Mouse (Mus musculus): ENCODE results near the gene Fam81a. TPM values are rescaled to one million over a fixed set of nuclear protein-coding genes. Genes with fewer than 3 reads are reported as not detected.

Gene Fam81a
- polyA plus RNA-seq, 1 experiment from 2014 or later, result 20.9 TPM

DNA sequence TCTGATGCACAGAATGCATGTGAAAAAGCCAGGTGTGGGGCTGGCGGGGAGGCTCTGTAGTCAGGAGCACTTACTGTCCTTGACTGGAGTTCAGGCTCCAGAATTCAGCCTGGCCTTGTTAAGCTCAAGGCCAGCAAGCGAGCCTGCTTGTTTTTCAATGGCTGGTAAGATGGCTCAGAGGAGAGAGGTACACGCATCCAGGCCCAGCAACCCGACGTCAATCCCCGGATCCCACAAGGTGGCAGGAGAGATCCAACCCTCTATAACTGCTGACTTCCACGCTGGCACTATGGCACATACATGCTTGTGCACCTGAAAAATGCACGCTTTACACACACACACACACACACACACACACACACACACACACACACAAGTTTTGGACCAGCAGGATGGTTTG is 39.3 kb downstream of the Fam81a start:
- 42% methylated on average over 8 of the region's 8 CpGs for WGBS (ENCODE audit: insufficient replicate concordance)
- Histone ChIP-seq H3K9ac (ENCODE audit: low read depth, low read length) (no peak overlapping the region), H3K4me1 (ENCODE audit: control insufficient read depth, insufficient read depth, low read length) (no peaks in the 10 kb centered on the region), H3K4me3 (ENCODE audit: low read depth, low read length) (no peak overlapping the region), H3K4me2 (no peak overlapping the region), H3K9me3 (replicated peaks; ENCODE audit: control insufficient read depth, low read length) (no peaks in the 10 kb centered on the region), H3K36me3 (ENCODE audit: control insufficient read depth, insufficient read depth, low read length) (no peaks in the 10 kb centered on the region), H3K27me3 (ENCODE audit: control insufficient read depth, insufficient read depth, low read length) (no peaks in the 10 kb centered on the region), H3K27ac (ENCODE audit: low read depth, low read length) (no peak overlapping the region)
- ATAC-seq (replicated peaks; ENCODE audit: insufficient number of reproducible peaks, low FRiP score, low TSS enrichment), result no peak

- H3K4me3 ChIP-seq (ENCODE audit: low read depth, low read length), result no peak overlapping the region
- H3K27me3 ChIP-seq (ENCODE audit: control insufficient read depth, insufficient read depth, low read length), result no peaks in the 10 kb centered on the region
- H3K4me1 ChIP-seq (ENCODE audit: control insufficient read depth, insufficient read depth, low read length), result no peaks in the 10 kb centered on the region
- no peak for ATAC-seq (replicated peaks; ENCODE audit: insufficient number of reproducible peaks, low FRiP score, low TSS enrichment)
- H3K27ac ChIP-seq (ENCODE audit: low read depth, low read length), result no peak overlapping the region
- no peak overlapping the region for H3K9ac ChIP-seq (ENCODE audit: low read depth, low read length)
- 98% methylated on average over 2 of the region's 2 CpGs for WGBS (ENCODE audit: insufficient replicate concordance)
- H3K9me3 ChIP-seq (replicated peaks; ENCODE audit: control insufficient read depth, low read length), result no peaks in the 10 kb centered on the region
- no peaks in the 10 kb centered on the region for H3K36me3 ChIP-seq (ENCODE audit: control insufficient read depth, insufficient read depth, low read length)
- no peak overlapping the region for H3K4me2 ChIP-seq
Observed at GRCm38 (mm10) chr9:70097542-70097941, 44.8 kb downstream of the Fam81a start.

DNA sequence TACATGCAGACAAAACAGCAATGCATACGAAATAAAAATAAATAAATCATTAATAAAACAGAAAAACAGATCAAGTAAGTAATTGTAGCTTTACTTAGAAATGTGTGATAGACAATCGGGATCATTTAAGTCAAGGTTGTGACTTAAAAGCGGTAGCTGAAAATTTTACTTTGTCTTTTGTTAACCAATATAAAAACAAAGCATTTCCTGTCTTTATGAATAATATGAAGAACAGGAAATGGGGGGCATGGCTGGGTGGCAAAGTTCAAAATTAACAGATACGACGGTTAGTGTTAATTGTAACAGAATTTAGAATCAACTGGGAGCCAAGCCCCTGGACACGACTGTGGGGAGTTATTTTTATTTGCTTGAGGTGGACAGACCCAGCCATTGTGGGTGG is 47.3 kb downstream of the Fam81a start:
- H3K9ac ChIP-seq (ENCODE audit: low read depth, low read length), result no peak overlapping the region
- H3K4me2 ChIP-seq, result no peak overlapping the region
- WGBS (ENCODE audit: insufficient replicate concordance), result 74% methylated on average over 6 of the region's 6 CpGs
- no peak overlapping the region for H3K4me3 ChIP-seq (ENCODE audit: low read depth, low read length)
- H3K4me1 ChIP-seq (ENCODE audit: control insufficient read depth, insufficient read depth, low read length), result no peaks in the 10 kb centered on the region
- H3K27me3 ChIP-seq (ENCODE audit: control insufficient read depth, insufficient read depth, low read length), result no peaks in the 10 kb centered on the region
- no peaks in the 10 kb centered on the region for H3K9me3 ChIP-seq (replicated peaks; ENCODE audit: control insufficient read depth, low read length)
- H3K36me3 ChIP-seq (ENCODE audit: control insufficient read depth, insufficient read depth, low read length), result no peaks in the 10 kb centered on the region
- H3K27ac ChIP-seq (ENCODE audit: low read depth, low read length), result no peak overlapping the region
- ATAC-seq (replicated peaks; ENCODE audit: insufficient number of reproducible peaks, low FRiP score, low TSS enrichment), result no peak

GRCm38 (mm10) chr9:70090541-70090940 is 51.8 kb downstream of the Fam81a start:
- H3K27ac ChIP-seq (ENCODE audit: low read depth, low read length), result no peak overlapping the region
- ATAC-seq (replicated peaks; ENCODE audit: insufficient number of reproducible peaks, low FRiP score, low TSS enrichment), result no peak
- H3K4me3 ChIP-seq (ENCODE audit: low read depth, low read length), result no peak overlapping the region
- no peaks in the 10 kb centered on the region for H3K36me3 ChIP-seq (ENCODE audit: control insufficient read depth, insufficient read depth, low read length)
- H3K27me3 ChIP-seq (ENCODE audit: control insufficient read depth, insufficient read depth, low read length), result no peaks in the 10 kb centered on the region
- no peak overlapping the region for H3K4me2 ChIP-seq
- no peak overlapping the region for H3K9ac ChIP-seq (ENCODE audit: low read depth, low read length)
- WGBS (ENCODE audit: insufficient replicate concordance), result 87% methylated on average over 10 of the region's 10 CpGs
- H3K4me1 ChIP-seq (ENCODE audit: control insufficient read depth, insufficient read depth, low read length), result no peaks in the 10 kb centered on the region
- no peaks in the 10 kb centered on the region for H3K9me3 ChIP-seq (replicated peaks; ENCODE audit: control insufficient read depth, low read length)

DNA sequence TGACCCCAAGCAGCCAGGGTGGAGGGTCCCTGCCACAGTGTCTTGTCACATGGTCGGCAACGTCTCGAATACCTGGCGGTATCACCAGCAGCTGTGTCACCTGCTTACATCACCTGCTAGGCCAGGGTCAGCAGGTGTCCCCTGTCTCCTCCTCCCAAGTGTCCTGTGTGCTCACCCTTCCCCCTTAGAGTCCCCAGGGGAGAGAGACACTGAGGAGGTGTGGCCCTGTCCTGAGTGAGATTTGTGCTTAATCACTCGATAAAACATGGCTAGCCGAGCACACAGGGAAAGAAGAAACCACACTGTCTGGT is 53.6 kb downstream of the Fam81a start:
- Histone ChIP-seq H3K4me3 (ENCODE audit: low read depth, low read length) (no peak overlapping the region), H3K4me2 (no peak overlapping the region), H3K9me3 (replicated peaks; ENCODE audit: control insufficient read depth, low read length) (no peaks in the 10 kb centered on the region), H3K9ac (ENCODE audit: low read depth, low read length) (no peak overlapping the region), H3K36me3 (ENCODE audit: control insufficient read depth, insufficient read depth, low read length) (no peaks in the 10 kb centered on the region), H3K4me1 (ENCODE audit: control insufficient read depth, insufficient read depth, low read length) (no peaks in the 10 kb centered on the region), H3K27ac (ENCODE audit: low read depth, low read length) (no peak overlapping the region), H3K27me3 (ENCODE audit: control insufficient read depth, insufficient read depth, low read length) (no peaks in the 10 kb centered on the region)
- WGBS (ENCODE audit: insufficient replicate concordance), result 56% methylated on average over 6 of the region's 6 CpGs
- no peak for ATAC-seq (replicated peaks; ENCODE audit: insufficient number of reproducible peaks, low FRiP score, low TSS enrichment)

DNA sequence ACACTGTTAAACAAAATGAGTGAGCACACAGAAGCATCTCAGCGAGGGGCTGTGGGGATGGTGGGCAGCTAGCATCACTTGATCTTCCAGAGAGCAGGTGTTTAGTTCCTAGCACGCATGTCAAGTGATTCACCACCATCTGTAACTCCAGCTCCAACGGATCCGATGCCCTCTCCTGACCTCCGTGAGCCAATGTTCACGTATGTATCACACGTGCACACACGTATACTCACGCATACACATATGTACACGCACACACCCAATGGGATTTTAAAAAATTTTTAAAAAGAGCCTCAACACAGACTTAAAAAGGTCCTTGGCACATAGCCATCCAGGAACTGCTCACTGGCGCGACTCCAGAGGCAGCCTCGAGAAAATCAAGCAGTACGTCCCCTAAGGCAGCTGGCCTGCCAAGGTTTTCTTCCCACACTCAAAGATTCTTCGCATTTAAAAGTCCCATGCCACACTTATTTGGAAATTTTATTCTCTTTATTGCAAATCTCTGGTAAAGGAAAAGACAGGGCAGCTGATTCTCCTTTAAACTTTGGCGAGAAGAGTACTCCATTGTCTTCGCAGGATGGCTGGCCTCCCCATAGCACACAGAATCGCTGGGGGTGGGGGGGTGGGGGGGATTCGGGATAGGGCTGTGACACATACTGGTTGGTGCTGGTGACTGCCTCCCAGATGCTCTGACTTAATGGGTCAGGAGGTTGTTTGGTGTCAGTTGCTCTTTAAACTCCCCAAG is 54.1 kb downstream of the Fam81a start:
- ATAC-seq (replicated peaks; ENCODE audit: insufficient number of reproducible peaks, low FRiP score, low TSS enrichment), result no peak

DNA sequence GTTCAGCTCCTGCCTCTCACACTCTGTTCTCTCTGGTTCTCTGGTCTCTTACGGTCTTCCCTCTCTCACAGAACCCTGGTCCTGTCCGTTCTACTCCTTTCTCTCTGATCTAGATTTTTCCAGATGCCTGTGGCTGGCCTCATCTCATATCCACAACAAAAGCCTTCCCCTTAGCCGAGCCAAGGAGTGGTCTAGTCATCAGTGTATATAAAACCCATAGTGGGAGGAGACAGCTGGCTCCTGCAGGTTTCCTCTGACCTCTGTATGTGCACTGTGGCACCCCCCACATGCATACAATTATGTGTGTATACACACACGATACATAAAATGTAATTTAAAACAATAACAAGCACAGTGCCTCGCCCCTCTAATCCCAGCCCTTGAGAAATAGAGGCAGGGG is 55.0 kb downstream of the Fam81a start:
- Histone ChIP-seq H3K4me2 (no peak overlapping the region), H3K9ac (ENCODE audit: low read depth, low read length) (no peak overlapping the region), H3K36me3 (ENCODE audit: control insufficient read depth, insufficient read depth, low read length) (no peaks in the 10 kb centered on the region), H3K4me3 (ENCODE audit: low read depth, low read length) (no peak overlapping the region), H3K9me3 (replicated peaks; ENCODE audit: control insufficient read depth, low read length) (no peaks in the 10 kb centered on the region), H3K4me1 (ENCODE audit: control insufficient read depth, insufficient read depth, low read length) (no peaks in the 10 kb centered on the region), H3K27ac (ENCODE audit: low read depth, low read length) (no peak overlapping the region), H3K27me3 (ENCODE audit: control insufficient read depth, insufficient read depth, low read length) (no peaks in the 10 kb centered on the region)
- ATAC-seq (replicated peaks; ENCODE audit: insufficient number of reproducible peaks, low FRiP score, low TSS enrichment), result no peak
- WGBS (ENCODE audit: insufficient replicate concordance), result 65% methylated on average over 5 of the region's 5 CpGs

More for the DNA sequence above, 54.1 kb downstream of the Fam81a start:
- 70% methylated on average over 19 of the region's 19 CpGs for WGBS (ENCODE audit: insufficient replicate concordance)
- Histone ChIP-seq H3K4me2 (no peak overlapping the region), H3K4me3 (ENCODE audit: low read depth, low read length) (no peak overlapping the region), H3K9me3 (replicated peaks; ENCODE audit: control insufficient read depth, low read length) (no peaks in the 10 kb centered on the region), H3K36me3 (ENCODE audit: control insufficient read depth, insufficient read depth, low read length) (no peaks in the 10 kb centered on the region), H3K27ac (ENCODE audit: low read depth, low read length) (no peak overlapping the region), H3K4me1 (ENCODE audit: control insufficient read depth, insufficient read depth, low read length) (no peaks in the 10 kb centered on the region), H3K27me3 (ENCODE audit: control insufficient read depth, insufficient read depth, low read length) (no peaks in the 10 kb centered on the region), H3K9ac (ENCODE audit: low read depth, low read length) (no peak overlapping the region)

- no peaks in the 10 kb centered on the region for H3K36me3 ChIP-seq (ENCODE audit: control insufficient read depth, insufficient read depth, low read length)
- WGBS (ENCODE audit: insufficient replicate concordance), result 27% methylated on average over 6 of the region's 6 CpGs
- no peaks in the 10 kb centered on the region for H3K9me3 ChIP-seq (replicated peaks; ENCODE audit: control insufficient read depth, low read length)
- H3K4me3 ChIP-seq (ENCODE audit: low read depth, low read length), result no peak overlapping the region
- no peak for ATAC-seq (replicated peaks; ENCODE audit: insufficient number of reproducible peaks, low FRiP score, low TSS enrichment)
- no peak overlapping the region for H3K4me2 ChIP-seq
- H3K27me3 ChIP-seq (ENCODE audit: control insufficient read depth, insufficient read depth, low read length), result no peaks in the 10 kb centered on the region
- H3K27ac ChIP-seq (ENCODE audit: low read depth, low read length), result no peak overlapping the region
- no peak overlapping the region for H3K9ac ChIP-seq (ENCODE audit: low read depth, low read length)
- no peaks in the 10 kb centered on the region for H3K4me1 ChIP-seq (ENCODE audit: control insufficient read depth, insufficient read depth, low read length)
Observed at GRCm38 (mm10) chr9:70086091-70086490, 56.3 kb downstream of the Fam81a start.

- Histone ChIP-seq H3K9ac (ENCODE audit: low read depth, low read length) (no peak overlapping the region), H3K4me1 (ENCODE audit: control insufficient read depth, insufficient read depth, low read length) (no peaks in the 10 kb centered on the region), H3K27me3 (ENCODE audit: control insufficient read depth, insufficient read depth, low read length) (no peaks in the 10 kb centered on the region), H3K36me3 (ENCODE audit: control insufficient read depth, insufficient read depth, low read length) (no peaks in the 10 kb centered on the region), H3K9me3 (replicated peaks; ENCODE audit: control insufficient read depth, low read length) (no peaks in the 10 kb centered on the region), H3K4me2 (no peak overlapping the region), H3K4me3 (ENCODE audit: low read depth, low read length) (no peak overlapping the region), H3K27ac (ENCODE audit: low read depth, low read length) (no peak overlapping the region)
- no peak for ATAC-seq (replicated peaks; ENCODE audit: insufficient number of reproducible peaks, low FRiP score, low TSS enrichment)
- WGBS (ENCODE audit: insufficient replicate concordance), result 58% methylated on average over 11 of the region's 11 CpGs
Observed at GRCm38 (mm10) chr9:70084107-70084506, 58.3 kb downstream of the Fam81a start.
